Mouse (Mus musculus) megakaryocyte, embryonic 14.5 days (primary cell): Measurements from ENCODE around the gene Klhl20.
A peak's percentile ranks its signal among the peaks of the same experiment; 100 is the strongest.

Experiments used
- FLI1 ChIP-seq: IDR thresholded peaks from 2 replicates; pipeline ENCODE4 v1.6.1; 2012; ENCODE audit warnings: low read length, inconsistent platforms, mixed read lengths
- GATA1 ChIP-seq: IDR thresholded peaks from 3 replicates; pipeline ENCODE4 v1.6.1; 2012; ENCODE audit warnings: mixed read lengths, low read length, inconsistent platforms, borderline replicate concordance

- TF ChIP-seq GATA1 (no peak), FLI1 (peak; percentile 61; the same call in 1 of the 2 replicates)
Observed at GRCm38 (mm10) chr1:161130726-161131664, at the start of gene Klhl20.
